Mouse (Mus musculus) adrenal gland, adult 8-10 months (tissue): ENCODE results near the gene Dmtf1. TPM values are rescaled to one million over a fixed set of nuclear protein-coding genes. Genes with fewer than 3 reads are reported as not detected.
"Not testable (repeated sequence)": the region's sequence is repeated elsewhere in the genome, so short reads cannot be mapped to it uniquely, and the experiment has no call there.

Experiments
- DNase-seq: peaks from one replicate; pipeline ENCODE4 v3.0.0; 2022
- total RNA-seq, 4 experiments: library from RNA; stranded (reverse); gene quantifications; 2 replicates each; pipeline ENCODE4 v1.2.4; 2022

Gene Dmtf1
- total RNA-seq: 10 to 100 TPM; 22.4 to 33.4 (median 31.5) TPM

- peak; percentile 90 for DNase-seq
Observed at GRCm38 (mm10) chr5:9161456-9162041, at the start of gene Dmtf1. Dmtf1 (minus strand) TSS chr5:9161776.

GRCm38 (mm10) chr5:9186467-9186866 lies 24.9 kb upstream of the Dmtf1 start:
- DNase-seq: no peak

DNA sequence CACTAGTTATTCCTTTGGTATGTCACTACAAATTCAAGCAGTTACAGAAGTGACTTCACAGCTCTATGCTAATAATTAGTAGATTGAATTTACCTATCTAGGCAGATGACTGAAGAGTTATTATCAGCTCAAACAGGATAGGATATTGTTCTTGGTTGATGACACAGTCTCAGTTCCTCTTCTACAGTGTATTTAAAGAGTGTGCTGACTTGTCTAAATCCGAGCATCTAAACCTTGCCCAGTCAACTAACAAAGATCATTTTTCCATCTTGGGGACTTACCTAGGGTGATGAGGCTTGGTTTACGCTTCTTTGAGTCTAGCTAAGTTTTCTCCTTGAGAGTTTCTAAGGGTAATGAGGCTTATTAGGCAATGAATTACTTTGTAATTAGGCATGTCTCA lies 11.7 kb upstream of the Dmtf1 start:
- no peak for DNase-seq

DNA sequence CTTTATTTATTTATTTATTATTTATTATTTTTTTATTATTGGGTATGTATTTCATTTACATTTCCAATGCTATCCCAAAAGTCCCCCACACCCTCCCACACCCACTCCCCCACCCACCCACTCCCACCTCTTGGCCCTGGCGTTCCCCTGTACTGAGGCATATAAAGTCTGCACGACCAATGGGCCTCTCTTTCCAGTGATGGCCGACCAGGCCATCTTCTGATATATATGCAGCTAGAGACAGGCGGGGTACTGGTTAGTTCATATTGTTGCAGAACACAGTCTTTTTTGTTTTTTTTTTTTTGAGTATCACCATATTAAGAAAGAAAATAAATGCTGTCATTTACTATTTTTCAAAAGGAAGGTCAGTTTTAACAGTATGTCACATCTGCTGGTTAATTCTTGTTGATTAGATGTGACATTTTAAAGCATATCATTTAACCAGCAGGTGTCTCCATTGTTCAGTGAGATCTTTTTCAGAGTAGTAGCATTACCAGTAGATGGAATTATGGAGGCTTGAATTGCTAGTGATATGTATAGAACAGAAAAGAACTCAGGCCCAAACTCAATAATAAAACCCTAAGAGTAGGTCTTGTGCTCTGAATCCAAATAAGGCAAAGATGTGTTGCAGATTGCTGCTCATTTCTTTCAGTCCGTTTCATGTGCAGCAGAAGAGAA lies 7.9 kb upstream of the Dmtf1 start:
- DNase-seq: not testable (repeated sequence)

- no peak for DNase-seq
Observed at GRCm38 (mm10) chr5:9166366-9166765, 4.8 kb upstream of the Dmtf1 start.

DNA sequence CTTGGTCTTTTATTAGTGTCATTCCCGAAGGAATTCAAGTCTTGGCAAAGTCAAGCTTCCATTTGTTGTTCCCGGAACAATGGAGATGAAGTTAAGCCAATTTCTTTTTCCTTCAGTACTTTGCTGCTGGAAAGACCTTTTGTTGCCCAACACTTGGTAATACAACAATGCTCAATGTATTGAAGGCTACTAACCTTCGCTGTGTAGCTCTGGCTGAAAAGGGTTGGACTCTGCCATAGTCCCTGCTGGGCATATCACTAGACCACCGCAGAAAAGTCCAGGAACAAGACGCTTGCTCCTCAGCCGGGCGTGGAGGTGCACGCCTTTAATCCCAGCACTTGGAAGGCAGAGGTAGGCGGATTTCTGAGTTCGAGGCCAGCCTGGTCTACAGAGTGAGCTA lies 3.6 kb upstream of the Dmtf1 start:
- DNase-seq: not testable (repeated sequence)

DNA sequence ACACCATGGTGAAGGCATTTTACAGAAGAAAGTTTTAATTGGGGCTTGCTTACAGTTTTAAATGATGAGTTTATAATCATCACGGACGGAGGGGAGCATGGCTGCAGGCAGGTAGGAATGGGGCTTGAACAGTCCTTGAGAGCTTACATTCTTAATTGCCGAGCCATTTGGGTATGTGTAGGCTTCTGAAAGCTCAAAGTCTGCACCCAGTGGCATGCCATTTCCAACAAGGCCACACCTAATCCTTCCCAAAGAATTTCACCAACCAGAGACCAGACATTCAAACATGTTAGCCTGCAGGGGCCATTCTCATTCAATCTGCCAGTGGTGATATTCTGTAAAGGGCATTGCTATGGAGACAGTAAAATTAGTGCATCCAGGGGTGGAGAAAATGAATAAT lies 1.8 kb upstream of the Dmtf1 start:
- DNase-seq: no peak

- peak; percentile 12 for DNase-seq
Observed at GRCm38 (mm10) chr5:9162088-9162487, 512 bp upstream of the Dmtf1 start.

- DNase-seq: peak; percentile 24
Observed at GRCm38 (mm10) chr5:9160831-9161455, 633 bp downstream of the Dmtf1 start.

- DNase-seq: no peak
Observed at GRCm38 (mm10) chr5:9157336-9157735, 4.2 kb downstream of the Dmtf1 start.

- DNase-seq: no peak
Observed at GRCm38 (mm10) chr5:9156746-9157145, 4.8 kb downstream of the Dmtf1 start.

GRCm38 (mm10) chr5:9149273-9149850 lies 12.2 kb downstream of the Dmtf1 start:
- DNase-seq: no peak

GRCm38 (mm10) chr5:9142376-9142775 lies 19.2 kb downstream of the Dmtf1 start:
- DNase-seq: no peak

DNA sequence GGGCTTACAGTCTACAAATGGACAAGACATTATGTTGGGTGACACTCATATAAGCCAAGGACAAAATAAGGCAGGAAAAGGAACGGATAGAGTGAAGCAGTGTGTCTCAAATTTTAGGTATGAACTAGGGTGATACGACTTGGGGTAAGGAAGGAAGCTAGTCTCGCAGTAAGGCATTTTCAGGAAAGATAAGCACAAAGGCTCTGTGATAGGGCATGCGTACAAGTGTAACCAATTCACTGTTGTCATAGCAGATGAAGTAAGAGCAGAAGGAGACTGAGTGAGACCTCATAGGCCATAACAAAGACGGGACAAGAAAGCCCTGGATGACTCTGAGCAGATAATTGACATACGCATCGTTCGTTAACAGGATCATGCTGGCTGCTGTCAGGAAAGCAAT lies 20.9 kb downstream of the Dmtf1 start:
- DNase-seq: no peak

- DNase-seq: no peak
Observed at GRCm38 (mm10) chr5:9135588-9135987, 26.0 kb downstream of the Dmtf1 start.

GRCm38 (mm10) chr5:9131786-9132185 lies 29.8 kb downstream of the Dmtf1 start:
- no peak for DNase-seq

GRCm38 (mm10) chr5:9128566-9128965 lies 33.0 kb downstream of the Dmtf1 start:
- no peak for DNase-seq

- no peak for DNase-seq
Observed at GRCm38 (mm10) chr5:9124134-9124533, 37.4 kb downstream of the Dmtf1 start.

GRCm38 (mm10) chr5:9114162-9114561 lies 47.4 kb downstream of the Dmtf1 start:
- DNase-seq: no peak

DNA sequence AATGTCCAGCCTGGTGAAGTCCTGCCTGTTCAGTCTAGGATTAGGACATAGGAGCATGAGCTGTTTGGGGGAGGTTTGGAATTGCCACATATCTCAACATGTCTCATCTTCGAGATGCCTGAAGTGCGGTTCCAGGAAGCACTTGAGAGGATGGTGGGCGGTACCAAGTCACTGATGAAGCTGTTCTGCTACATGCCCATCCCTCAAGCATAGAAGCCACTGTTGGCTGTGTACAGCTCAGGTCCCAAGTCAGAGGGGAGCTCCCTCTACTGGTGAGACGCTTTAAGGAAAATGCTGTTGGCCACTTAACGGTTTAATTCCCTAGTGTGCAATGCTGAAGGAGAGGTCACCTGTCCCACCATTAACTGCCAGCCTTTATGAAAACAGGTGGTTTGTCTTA lies 49.8 kb downstream of the Dmtf1 start:
- no peak for DNase-seq

GRCm38 (mm10) chr5:9111285-9111684 lies 50.3 kb downstream of the Dmtf1 start:
- DNase-seq: no peak

DNA sequence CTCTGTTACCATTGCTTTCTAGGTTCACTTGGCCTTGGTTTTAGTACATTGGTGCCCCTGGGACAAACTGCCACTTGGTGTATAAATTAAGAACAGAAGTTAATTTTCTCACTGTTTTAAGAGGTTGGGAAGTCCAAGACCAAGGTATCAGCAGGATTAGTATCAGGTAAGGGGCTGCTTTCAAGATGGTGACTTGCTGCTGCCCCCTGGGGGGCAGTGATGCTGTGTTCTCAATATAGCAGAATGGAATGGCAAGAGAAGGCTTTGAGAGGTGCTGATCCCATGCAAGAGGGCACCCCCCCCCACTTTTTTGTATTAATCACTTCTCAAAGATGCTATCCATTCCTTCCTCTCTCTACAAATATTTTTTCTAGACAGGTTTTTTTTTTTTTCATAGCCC lies 52.0 kb downstream of the Dmtf1 start:
- DNase-seq: no peak

DNA sequence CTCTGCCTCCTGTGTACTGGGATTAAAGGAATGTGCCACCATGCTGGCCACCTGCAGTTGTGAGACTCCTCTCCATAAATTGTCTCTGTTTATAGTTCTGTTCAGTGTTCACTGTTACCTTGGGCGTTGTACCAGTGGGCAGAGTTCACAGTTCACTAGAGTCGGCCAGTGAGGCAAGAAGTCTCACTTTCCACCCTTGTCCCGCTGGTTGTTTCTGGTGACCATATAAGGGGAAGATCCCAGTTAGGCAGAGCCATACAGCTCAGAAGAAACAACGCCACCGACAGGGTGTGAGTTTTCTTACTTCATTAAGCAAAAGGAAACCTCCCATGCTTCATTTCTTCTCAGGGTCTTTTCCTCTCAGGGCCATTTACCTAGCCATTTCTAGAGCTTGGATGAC lies 53.1 kb downstream of the Dmtf1 start:
- DNase-seq: no peak
